Mouse (Mus musculus): ENCODE results near the gene Ndufaf2. TPM values are rescaled to one million over a fixed set of nuclear protein-coding genes. Genes with fewer than 3 reads are reported as not detected.

Gene Ndufaf2
- polyA plus RNA-seq, 1 experiment from 2014 or later: 49.2 TPM

GRCm38 (mm10) chr13:107969961-107970391, 188.4 kb downstream of the Ndufaf2 start:
- Histone ChIP-seq H3K9me3 (replicated peaks) (no peaks in the 10 kb centered on the region), H3K9ac (no peak overlapping the region), H3K4me1 (no peaks in the 10 kb centered on the region), H3K27me3 (replicated peaks) (no peaks in the 10 kb centered on the region), H3K4me3 (no peak overlapping the region), H3K4me2 (no peak overlapping the region), H3K36me3 (no peaks in the 10 kb centered on the region), H3K27ac (no peak overlapping the region)
- ATAC-seq: no peak
- WGBS (ENCODE audit: insufficient replicate concordance): 30% methylated on average over 7 of the region's 7 CpGs

GRCm38 (mm10) chr13:107964616-107965015, 193.8 kb downstream of the Ndufaf2 start:
- peaks cover 5% of the 10 kb centered on the region; the same call in 1 of the 2 replicates for H3K4me1 ChIP-seq
- ATAC-seq: no peak
- H3K9me3 ChIP-seq (replicated peaks): no peaks in the 10 kb centered on the region
- no peaks in the 10 kb centered on the region for H3K36me3 ChIP-seq
- WGBS (ENCODE audit: insufficient replicate concordance): 60% methylated on average over 7 of the region's 7 CpGs
- H3K9ac ChIP-seq: no peak overlapping the region
- no peak overlapping the region for H3K4me2 ChIP-seq
- H3K27me3 ChIP-seq (replicated peaks): no peaks in the 10 kb centered on the region
- H3K27ac ChIP-seq: no peak overlapping the region
- no peak overlapping the region for H3K4me3 ChIP-seq

GRCm38 (mm10) chr13:107963471-107963870, 195.0 kb downstream of the Ndufaf2 start:
- Histone ChIP-seq H3K4me3 (no peak overlapping the region), H3K9me3 (replicated peaks) (no peaks in the 10 kb centered on the region), H3K27ac (no peak overlapping the region), H3K27me3 (replicated peaks) (no peaks in the 10 kb centered on the region), H3K4me2 (no peak overlapping the region), H3K36me3 (no peaks in the 10 kb centered on the region), H3K4me1 (peaks cover 5% of the 10 kb centered on the region; the same call in 1 of the 2 replicates), H3K9ac (no peak overlapping the region)
- 62% methylated on average over 11 of the region's 11 CpGs for WGBS (ENCODE audit: insufficient replicate concordance)
- ATAC-seq: no peak

- Histone ChIP-seq H3K36me3 (no peaks in the 10 kb centered on the region), H3K9me3 (replicated peaks) (no peaks in the 10 kb centered on the region), H3K27ac (no peak overlapping the region), H3K4me3 (no peak overlapping the region), H3K4me1 (peaks cover 5% of the 10 kb centered on the region; the same call in 1 of the 2 replicates), H3K27me3 (replicated peaks) (no peaks in the 10 kb centered on the region), H3K9ac (no peak overlapping the region), H3K4me2 (no peak overlapping the region)
- 44% methylated on average over 4 of the region's 4 CpGs for WGBS (ENCODE audit: insufficient replicate concordance)
- no peak for ATAC-seq
Measured at GRCm38 (mm10) chr13:107962741-107963140, 195.7 kb downstream of the Ndufaf2 start.

GRCm38 (mm10) chr13:107961972-107962371, 196.5 kb downstream of the Ndufaf2 start:
- H3K4me3 ChIP-seq: no peak overlapping the region
- whole genome bisulfite sequencing (ENCODE audit: insufficient replicate concordance): 50% methylated on average over 4 of the region's 4 CpGs
- H3K36me3 ChIP-seq: no peaks in the 10 kb centered on the region
- H3K27ac ChIP-seq: no peak overlapping the region
- no peaks in the 10 kb centered on the region for H3K9me3 ChIP-seq (replicated peaks)
- H3K4me2 ChIP-seq: no peak overlapping the region
- H3K9ac ChIP-seq: no peak overlapping the region
- no peaks in the 10 kb centered on the region for H3K27me3 ChIP-seq (replicated peaks)
- peaks cover 5% of the 10 kb centered on the region; the same call in 1 of the 2 replicates for H3K4me1 ChIP-seq
- ATAC-seq: no peak

- H3K4me2 ChIP-seq: no peak overlapping the region
- no peaks in the 10 kb centered on the region for H3K36me3 ChIP-seq
- no peak for ATAC-seq
- WGBS (ENCODE audit: insufficient replicate concordance): 57% methylated on average over 4 of the region's 4 CpGs
- no peak overlapping the region for H3K27ac ChIP-seq
- H3K9ac ChIP-seq: no peak overlapping the region
- no peak overlapping the region for H3K4me3 ChIP-seq
- H3K27me3 ChIP-seq (replicated peaks): no peaks in the 10 kb centered on the region
- peaks cover 5% of the 10 kb centered on the region; the same call in 1 of the 2 replicates for H3K4me1 ChIP-seq
- H3K9me3 ChIP-seq (replicated peaks): no peaks in the 10 kb centered on the region
Measured at GRCm38 (mm10) chr13:107961501-107961900, 196.9 kb downstream of the Ndufaf2 start.

- H3K9ac ChIP-seq: no peak overlapping the region
- H3K9me3 ChIP-seq (replicated peaks): no peaks in the 10 kb centered on the region
- ATAC-seq: no peak
- no peaks in the 10 kb centered on the region for H3K36me3 ChIP-seq
- no peak overlapping the region for H3K4me3 ChIP-seq
- H3K4me2 ChIP-seq: no peak overlapping the region
- H3K4me1 ChIP-seq: peaks cover 10% of the 10 kb centered on the region
- no peak overlapping the region for H3K27ac ChIP-seq
- no peaks in the 10 kb centered on the region for H3K27me3 ChIP-seq (replicated peaks)
- WGBS (ENCODE audit: insufficient replicate concordance): 66% methylated on average over 5 of the region's 5 CpGs
Measured at GRCm38 (mm10) chr13:107960549-107960948, 197.9 kb downstream of the Ndufaf2 start.

- no peaks in the 10 kb centered on the region for H3K9me3 ChIP-seq (replicated peaks)
- H3K27ac ChIP-seq: no peak overlapping the region
- ATAC-seq: no peak
- H3K36me3 ChIP-seq: no peaks in the 10 kb centered on the region
- H3K27me3 ChIP-seq (replicated peaks): no peaks in the 10 kb centered on the region
- 70% methylated on average over 4 of the region's 4 CpGs for WGBS (ENCODE audit: insufficient replicate concordance)
- no peak overlapping the region for H3K9ac ChIP-seq
- H3K4me1 ChIP-seq: peaks cover 16% of the 10 kb centered on the region
- no peak overlapping the region for H3K4me3 ChIP-seq
- no peak overlapping the region for H3K4me2 ChIP-seq
Measured at GRCm38 (mm10) chr13:107959891-107960290, 198.5 kb downstream of the Ndufaf2 start.

GRCm38 (mm10) chr13:107956246-107956645, 202.2 kb downstream of the Ndufaf2 start:
- no peak overlapping the region for H3K4me3 ChIP-seq
- 53% methylated on average over 3 of the region's 3 CpGs for WGBS (ENCODE audit: insufficient replicate concordance)

GRCm38 (mm10) chr13:107955327-107956110, 202.9 kb downstream of the Ndufaf2 start:
- Histone ChIP-seq H3K9ac (no peak overlapping the region), H3K27me3 (replicated peaks) (no peaks in the 10 kb centered on the region), H3K9me3 (replicated peaks) (no peaks in the 10 kb centered on the region), H3K27ac (peak overlapping the region; percentile 30; the same call in 1 of the 2 replicates), H3K4me2 (peak overlapping the region; percentile 51), H3K4me1 (peaks cover 18% of the 10 kb centered on the region), H3K4me3 (peak overlapping the region; percentile 17), H3K36me3 (no peaks in the 10 kb centered on the region)
- ATAC-seq: peak; percentile 75
- 7% methylated on average over 18 of the region's 18 CpGs for WGBS (ENCODE audit: insufficient replicate concordance)

More at GRCm38 (mm10) chr13:107956246-107956645, 202.2 kb downstream of the Ndufaf2 start:
- H3K4me2 ChIP-seq: 0 out of 2 replicates have a peak overlapping the region, but pooled peaks have one; percentile 51
- H3K36me3 ChIP-seq: no peaks in the 10 kb centered on the region
- ATAC-seq: no peak
- H3K27me3 ChIP-seq (replicated peaks): no peaks in the 10 kb centered on the region
- H3K9me3 ChIP-seq (replicated peaks): no peaks in the 10 kb centered on the region
- no peak overlapping the region for H3K27ac ChIP-seq
- no peak overlapping the region for H3K9ac ChIP-seq
- peaks cover 18% of the 10 kb centered on the region for H3K4me1 ChIP-seq

GRCm38 (mm10) chr13:107954445-107955261, 203.8 kb downstream of the Ndufaf2 start:
- Histone ChIP-seq H3K4me3 (no peak overlapping the region), H3K9me3 (replicated peaks) (no peaks in the 10 kb centered on the region), H3K9ac (no peak overlapping the region), H3K27me3 (replicated peaks) (no peaks in the 10 kb centered on the region), H3K4me2 (peak overlapping the region; percentile 51), H3K4me1 (peaks cover 18% of the 10 kb centered on the region), H3K36me3 (no peaks in the 10 kb centered on the region), H3K27ac (no peak overlapping the region)
- peak; percentile 48 for ATAC-seq
- 44% methylated on average over 16 of the region's 16 CpGs for WGBS (ENCODE audit: insufficient replicate concordance)

- Histone ChIP-seq H3K4me3 (no peak overlapping the region), H3K36me3 (no peaks in the 10 kb centered on the region), H3K4me1 (peaks cover 18% of the 10 kb centered on the region), H3K27me3 (replicated peaks) (no peaks in the 10 kb centered on the region), H3K9me3 (replicated peaks) (no peaks in the 10 kb centered on the region), H3K27ac (no peak overlapping the region), H3K4me2 (no peak overlapping the region), H3K9ac (no peak overlapping the region)
- 23% methylated on average over 9 of the region's 9 CpGs for WGBS (ENCODE audit: insufficient replicate concordance)
- ATAC-seq: 0 out of 2 replicates have a peak, but pooled peaks have one; percentile 11
Measured at GRCm38 (mm10) chr13:107954100-107954444, 204.4 kb downstream of the Ndufaf2 start.
